Mouse (Mus musculus) erythroblast, adult 5-6 weeks (primary cell): Measurements from ENCODE around the gene Abcb6. TPM values are rescaled to one million over a fixed set of nuclear protein-coding genes. Genes with fewer than 3 reads are reported as not detected.

Experiments used
- ATAC-seq: replicated peaks from 2 replicates; pipeline ENCODE4 v1.8.0; 2016; ENCODE audit warnings: moderate number of reproducible peaks, mild to moderate bottlenecking, moderate TSS enrichment, inconsistent platforms; ENCODE audit not compliant: poor library complexity, low FRiP score, severe bottlenecking
- total RNA-seq, 2 experiments: library from RNA; stranded (forward) in 1 of 2; stranded (reverse) in 1 of 2; fragments of 150-400 nt in 1 of 2; fragments of 200-764, 138-1000 nt in 1 of 2; gene quantifications; 2 replicates each; pipeline versions ENCODE4 v1.2.3 to v1.2.4; 2015 to 2017; ENCODE audit warnings: low replicate concordance in 2 of 2

Abcb6 gene
- total RNA-seq, 2 experiments from 2014 or later: 62.9 to 78.2 TPM

- peak; percentile 83 for ATAC-seq
Observed at GRCm38 (mm10) chr1:75159540-75160255, 20.5 kb downstream of the Abcb6 start.

DNA sequence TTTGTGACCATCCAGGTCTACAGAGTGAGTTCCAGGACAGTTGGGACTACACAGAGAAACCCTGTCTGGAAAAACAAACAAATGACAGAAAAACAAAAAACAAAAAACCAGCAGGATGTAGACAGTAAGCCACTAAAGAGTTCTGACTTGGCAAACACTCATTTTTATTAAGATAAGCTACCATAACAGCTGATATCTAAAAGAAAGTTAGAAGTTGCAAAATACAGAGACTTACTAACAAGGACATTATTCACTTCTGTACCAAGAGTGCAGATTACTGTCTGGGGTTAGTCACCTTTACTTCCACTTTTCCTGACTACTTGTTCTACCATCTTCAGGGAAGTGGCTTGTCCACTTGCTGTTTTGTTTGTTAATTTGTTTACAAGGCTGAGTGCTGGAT lies 21.2 kb downstream of the Abcb6 start:
- peak; percentile 36 for ATAC-seq

- no peak for ATAC-seq
Observed at GRCm38 (mm10) chr1:75155837-75156236, 24.4 kb downstream of the Abcb6 start.

GRCm38 (mm10) chr1:75148727-75149126 lies 31.5 kb downstream of the Abcb6 start:
- no peak for ATAC-seq

DNA sequence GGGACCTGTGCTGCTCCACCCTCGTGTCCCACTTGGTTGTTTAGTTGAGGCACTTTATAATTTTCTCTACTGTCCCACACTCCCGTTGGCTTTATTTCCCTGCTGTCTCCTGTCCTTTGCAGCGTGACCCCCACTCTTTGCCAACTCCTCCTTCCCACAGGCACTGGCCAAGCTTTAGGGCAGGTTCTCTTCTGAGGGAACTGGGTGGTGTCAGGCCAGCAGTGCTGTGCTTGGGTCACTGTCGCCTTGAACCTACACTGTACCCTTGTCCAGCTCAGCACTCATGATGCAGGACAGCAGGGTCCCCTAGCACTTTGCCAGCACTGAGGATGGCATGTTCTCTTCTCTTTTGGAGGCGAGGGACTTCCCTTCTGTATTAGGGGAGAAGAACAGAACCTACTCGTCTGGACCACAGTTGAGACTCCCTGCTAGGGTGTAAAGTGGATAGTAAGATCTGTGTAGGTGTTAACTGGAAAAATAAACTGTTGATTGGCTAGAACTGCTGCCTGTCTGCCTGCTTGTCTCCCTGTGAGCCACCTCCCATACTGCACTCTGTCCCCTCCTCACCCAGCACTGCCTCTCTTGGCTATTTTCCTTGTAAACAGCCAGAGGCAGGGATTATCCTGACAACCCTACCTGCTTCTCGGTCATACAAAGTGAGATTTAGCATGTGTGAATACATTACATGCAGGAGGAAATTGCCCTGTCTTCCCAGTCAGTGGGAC lies 32.6 kb downstream of the Abcb6 start:
- ATAC-seq: no peak

GRCm38 (mm10) chr1:75145589-75145988 lies 34.6 kb downstream of the Abcb6 start:
- ATAC-seq: 0 out of 2 replicates have a peak, but pooled peaks have one; percentile 11

- peak; percentile 71 for ATAC-seq
Observed at GRCm38 (mm10) chr1:75142301-75143261, 37.6 kb downstream of the Abcb6 start, which contains the start of the genes Cnppd1 and Retreg2. TSS of gene Cnppd1 (minus strand) at chr1:75142711. TSS of gene Retreg2 (plus strand) at chr1:75142778.

DNA sequence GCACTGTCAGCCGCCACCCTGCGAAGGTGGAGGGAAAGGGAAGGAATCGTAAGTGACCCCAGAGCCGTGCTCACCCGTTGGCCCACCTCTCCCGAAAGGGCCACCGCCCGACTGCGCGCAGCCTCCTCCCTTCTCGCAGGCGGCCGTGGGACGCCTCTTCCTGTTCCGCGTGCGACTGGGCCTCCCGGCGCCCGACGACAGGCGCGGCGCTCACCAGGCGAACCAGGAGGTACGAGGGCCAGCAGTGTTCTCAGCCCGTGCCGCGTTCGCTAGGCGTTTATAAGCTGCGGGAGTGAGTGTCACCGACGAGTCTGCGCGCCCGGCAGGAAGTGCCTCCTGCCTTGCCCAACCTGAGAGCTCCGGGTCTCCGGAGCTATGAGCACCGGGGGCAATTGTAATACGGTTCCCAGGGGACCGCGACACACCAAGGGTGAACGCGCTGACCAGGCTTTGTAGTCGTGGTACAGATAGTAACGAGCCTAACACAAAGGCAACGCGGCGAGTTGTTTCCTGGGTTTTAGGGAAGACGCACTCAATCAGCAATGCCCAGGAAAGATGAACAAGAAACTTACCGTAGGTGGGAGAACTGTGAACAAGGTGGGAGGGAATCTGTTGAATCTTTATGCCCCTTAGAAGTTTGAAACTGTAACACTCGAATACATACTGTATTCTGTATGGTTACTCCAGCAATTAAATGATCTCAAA lies 38.6 kb downstream of the Abcb6 start:
- ATAC-seq: peak; percentile 54

GRCm38 (mm10) chr1:75140601-75141190 lies 39.5 kb downstream of the Abcb6 start:
- no peak for ATAC-seq

- ATAC-seq: no peak
Observed at GRCm38 (mm10) chr1:75138448-75138847, 41.7 kb downstream of the Abcb6 start.

GRCm38 (mm10) chr1:75136730-75137129 lies 43.5 kb downstream of the Abcb6 start:
- ATAC-seq: peak; percentile 82

- peak; percentile 28; the same call in 1 of the 2 replicates for ATAC-seq
Observed at GRCm38 (mm10) chr1:75136293-75136692, 43.9 kb downstream of the Abcb6 start.

- no peak for ATAC-seq
Observed at GRCm38 (mm10) chr1:75133421-75134207, 46.6 kb downstream of the Abcb6 start, which contains the start of gene Slc23a3. TSS of gene Slc23a3 (minus strand) at chr1:75133890.

- ATAC-seq: no peak
Observed at GRCm38 (mm10) chr1:75128641-75129040, 51.6 kb downstream of the Abcb6 start.

GRCm38 (mm10) chr1:75125418-75125817 lies 54.8 kb downstream of the Abcb6 start:
- peak; percentile 8 for ATAC-seq

DNA sequence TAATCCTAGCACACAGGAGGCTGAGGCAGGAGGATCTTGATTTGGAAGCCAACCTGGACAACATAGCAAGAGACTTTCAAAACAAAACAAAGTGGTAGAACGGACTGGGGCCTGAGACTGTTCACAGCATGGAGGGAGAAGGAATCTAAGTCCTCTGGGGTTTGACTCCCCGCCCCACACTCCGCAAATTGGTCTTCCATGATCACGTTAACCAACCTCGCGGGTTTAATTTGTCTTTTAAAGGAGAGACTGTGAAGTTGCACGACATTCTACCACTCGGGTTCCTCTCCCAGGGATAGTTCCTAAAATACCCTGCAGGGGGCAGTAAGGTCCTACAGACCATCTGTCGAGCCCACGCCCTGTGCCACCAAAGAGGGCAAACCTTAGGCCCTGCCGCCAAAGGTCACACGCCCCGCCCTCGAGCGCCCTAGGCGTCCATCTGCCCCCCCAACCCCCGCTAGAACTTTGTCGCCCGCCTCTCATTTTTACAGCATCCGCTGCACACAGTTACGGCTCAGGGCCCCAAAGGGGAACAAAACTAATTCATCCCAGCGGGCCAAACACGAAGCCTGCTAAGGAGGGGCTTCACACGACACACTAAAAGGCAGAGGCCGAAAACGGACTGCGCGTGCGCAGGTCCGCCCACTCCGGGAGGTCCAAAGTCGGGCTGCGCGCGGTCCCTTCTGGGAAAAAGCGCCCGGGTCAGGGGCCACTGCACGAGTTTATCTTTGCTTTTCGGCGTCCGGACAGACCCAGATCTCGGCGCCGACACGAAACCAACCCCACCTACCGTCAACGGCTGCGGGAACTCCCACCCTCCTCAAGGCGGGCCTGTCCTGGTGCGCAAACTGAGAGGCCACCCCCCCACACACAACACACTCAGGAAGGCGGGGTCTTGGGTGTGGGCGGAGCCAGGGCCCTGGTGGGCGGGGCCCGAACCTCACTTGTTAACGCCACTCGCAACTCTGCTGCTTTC lies 55.6 kb downstream of the Abcb6 start, which contains the start of gene Nhej1:
Gene Nhej1, minus strand, starts transcription at position 855 of the 976 bp plus-strand sequence.
- peak; percentile 90 for ATAC-seq

DNA sequence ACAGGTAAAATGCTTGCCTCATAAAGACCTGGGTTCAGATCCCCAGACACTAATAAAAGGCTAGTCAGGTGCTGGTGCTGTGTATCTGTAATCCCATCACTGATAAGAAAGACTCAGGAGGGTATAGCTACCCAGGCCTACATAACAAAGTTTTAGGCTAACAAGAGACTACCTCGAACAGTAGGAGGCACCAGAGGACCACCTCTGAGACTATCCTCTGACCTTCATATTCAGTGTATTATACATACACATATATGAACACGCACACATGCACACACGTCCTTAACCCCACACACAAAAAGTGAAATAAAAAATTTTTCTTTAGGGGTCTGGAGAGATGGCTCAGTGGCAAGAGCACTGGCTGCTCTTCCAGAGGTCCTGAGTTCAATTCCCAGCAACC lies 58.0 kb downstream of the Abcb6 start:
- no peak for ATAC-seq
